Mouse (Mus musculus) stomach, embryonic 16.5 days (tissue): ENCODE measurements around the gene Slc35b1. TPM values are rescaled to one million over a fixed set of nuclear protein-coding genes. Genes with fewer than 3 reads are reported as not detected.

Experiments used
- ATAC-seq: fragments of 200-750 bp; cut with Nextera tagmentation; 2 replicates; pipeline ENCODE4 v1.8.0; 2017; ENCODE audit warnings: moderate number of reproducible peaks, moderate TSS enrichment; ENCODE audit not compliant: insufficient read depth, low FRiP score
- H3K27ac ChIP-seq: fragments of 300-500 bp; sonication (generic); 2 replicates; pipeline ENCODE4 v1.5.1; 2014; ENCODE audit warnings: low read length
- H3K27me3 ChIP-seq: fragments of 300-500 bp; sonication (generic); 2 replicates; pipeline ENCODE4 v1.6.1; 2014; ENCODE audit warnings: low read length, control low read depth, mixed read lengths; ENCODE audit not compliant: control insufficient read depth, insufficient read depth
- H3K36me3 ChIP-seq: fragments of 300-500 bp; sonication (generic); 2 replicates; pipeline ENCODE4 v1.6.1; 2014; ENCODE audit warnings: low read length; ENCODE audit not compliant: control insufficient read depth, insufficient read depth
- H3K4me1 ChIP-seq: fragments of 300-500 bp; sonication (generic); 2 replicates; pipeline ENCODE4 v1.6.1; 2014; ENCODE audit warnings: low read length, control low read depth, mixed read lengths; ENCODE audit not compliant: control insufficient read depth, insufficient read depth
- H3K4me2 ChIP-seq: fragments of 300-500 bp; sonication (generic); 2 replicates; pipeline ENCODE4 v1.6.1; 2014; ENCODE audit warnings: low read depth, low read length, mixed read lengths
- H3K4me3 ChIP-seq: fragments of 300-500 bp; sonication (generic); replicated peaks from 2 replicates; pipeline ENCODE4 v1.5.1; 2014; ENCODE audit warnings: mild to moderate bottlenecking, low read length
- H3K9ac ChIP-seq: fragments of 300-500 bp; sonication (generic); 2 replicates; pipeline ENCODE4 v1.6.1; 2014; ENCODE audit warnings: low read length
- H3K9me3 ChIP-seq: fragments of 300-500 bp; sonication (generic); replicated peaks from 2 replicates; pipeline ENCODE4 v1.6.1; 2016; ENCODE audit warnings: low read length, control low read depth; ENCODE audit not compliant: control insufficient read depth
- WGBS: fragments of 180-500 bp; shearing (Covaris S2); extraction: QIAGEN DNeasy Blood & Tissue Kit; methylation state at CpG from one replicate; pipeline ENCODE4 v1.1.7; 2014; 5-methylcytosine and 5-hydroxymethylcytosine counted together
- polyA plus RNA-seq: library from polyadenylated mRNA; unstranded; fragments of >200 nt; fragmentation: Nextera tagmentation; extraction: Ambion mirVana; gene quantifications from 2 replicates; pipeline ENCODE4 v1.2.1, GENCODE M21; 2015

Slc35b1 gene
- polyA plus RNA-seq, result 91.7 and 98.9 TPM in 2 replicates

DNA sequence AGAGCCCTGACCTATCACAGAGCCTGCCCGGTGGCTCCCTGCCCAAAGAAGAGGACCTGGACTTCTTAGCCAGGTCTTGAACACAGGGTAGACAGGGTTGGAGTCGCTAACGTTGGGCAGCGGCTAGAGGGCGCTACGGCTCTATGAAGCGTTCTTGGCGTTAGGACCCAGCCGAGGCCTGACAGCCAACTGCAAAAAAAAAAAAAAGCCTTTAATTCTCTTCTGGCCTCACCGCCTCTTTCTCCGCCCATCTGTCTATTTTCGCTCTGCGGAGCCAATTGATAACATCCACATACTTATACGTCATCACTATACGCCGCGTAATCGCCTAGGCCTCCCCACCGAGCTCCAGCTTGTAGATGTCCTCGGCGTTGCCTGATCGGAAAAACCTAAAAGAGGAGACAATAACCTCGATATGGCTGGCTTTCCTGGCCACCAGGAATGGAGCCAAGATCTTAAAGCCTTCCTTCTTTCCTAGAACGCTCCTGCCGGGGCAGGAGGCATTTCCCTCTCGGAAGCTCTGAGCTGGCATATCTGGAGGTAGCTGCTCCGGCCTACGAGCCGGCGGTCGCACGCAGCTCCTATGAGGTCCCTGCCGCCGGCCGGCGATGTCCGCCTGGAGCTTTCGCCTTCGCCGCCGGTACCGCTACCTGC is at the start of gene Slc35b1:
Gene Slc35b1 (plus strand): TSS at position 374 of the 654 bp plus-strand sequence.
- Histone ChIP-seq H3K4me1 (peaks cover 4% of the 10 kb centered on the region), H3K4me3 (peak within 1 kb of the TSS; percentile 98), H3K9me3 (no peaks in the 10 kb centered on the region), H3K4me2 (peak within 1 kb of the TSS; percentile 63), H3K36me3 (no peaks in the 10 kb centered on the region; the same call in 1 of the 2 replicates), H3K9ac (peak within 1 kb of the TSS; percentile 91), H3K27ac (peak within 1 kb of the TSS; percentile 88), H3K27me3 (no peaks in the 10 kb centered on the region)
- ATAC-seq, result peak; percentile 95
- WGBS, result under 1% methylated on average over 42 of the region's 42 CpGs

DNA sequence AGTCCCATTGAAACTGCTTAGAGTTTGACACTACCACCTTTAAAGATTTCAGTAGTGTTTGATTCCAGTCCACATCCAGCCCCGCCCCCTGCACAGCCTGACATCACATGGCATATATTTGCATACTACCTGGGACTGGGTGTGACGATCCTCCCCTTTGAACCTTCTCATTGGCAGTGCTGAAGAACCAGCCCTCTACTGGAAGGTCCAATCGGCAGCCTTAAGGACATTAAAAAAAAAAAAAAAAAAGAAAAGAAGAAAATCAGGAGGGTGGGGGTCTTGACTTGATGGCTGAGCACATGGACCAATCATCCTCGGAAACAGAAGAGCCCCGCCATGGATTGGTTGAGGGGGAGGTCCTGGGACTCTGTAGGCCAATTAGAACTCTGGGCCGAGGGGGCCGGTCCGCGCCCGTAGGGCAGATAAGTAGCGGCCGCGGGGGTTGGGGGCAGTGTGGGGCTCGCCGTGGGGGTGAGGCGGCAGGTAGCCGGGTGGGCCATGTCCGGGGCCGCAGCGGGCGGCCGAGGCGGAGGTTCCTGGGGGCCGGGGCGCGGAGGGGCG is 47.8 kb upstream of the Slc35b1 start, which contains the start of gene Fam117a:
Gene Fam117a (plus strand): TSS at position 451 of the 561 bp plus-strand sequence.
- H3K36me3 ChIP-seq, result no peaks in the 10 kb centered on the region
- no peaks in the 10 kb centered on the region for H3K27me3 ChIP-seq
- ATAC-seq, result peak; percentile 97
- no peaks in the 10 kb centered on the region for H3K9me3 ChIP-seq
- peak within 1 kb of the TSS; percentile 96 for H3K4me3 ChIP-seq
- H3K27ac ChIP-seq, result peak within 1 kb of the TSS; percentile 80
- under 1% methylated on average over 27 of the region's 27 CpGs for WGBS
- peak within 1 kb of the TSS; percentile 68 for H3K4me2 ChIP-seq
- H3K4me1 ChIP-seq, result peaks cover 26% of the 10 kb centered on the region
- peak within 1 kb of the TSS; percentile 89 for H3K9ac ChIP-seq

DNA sequence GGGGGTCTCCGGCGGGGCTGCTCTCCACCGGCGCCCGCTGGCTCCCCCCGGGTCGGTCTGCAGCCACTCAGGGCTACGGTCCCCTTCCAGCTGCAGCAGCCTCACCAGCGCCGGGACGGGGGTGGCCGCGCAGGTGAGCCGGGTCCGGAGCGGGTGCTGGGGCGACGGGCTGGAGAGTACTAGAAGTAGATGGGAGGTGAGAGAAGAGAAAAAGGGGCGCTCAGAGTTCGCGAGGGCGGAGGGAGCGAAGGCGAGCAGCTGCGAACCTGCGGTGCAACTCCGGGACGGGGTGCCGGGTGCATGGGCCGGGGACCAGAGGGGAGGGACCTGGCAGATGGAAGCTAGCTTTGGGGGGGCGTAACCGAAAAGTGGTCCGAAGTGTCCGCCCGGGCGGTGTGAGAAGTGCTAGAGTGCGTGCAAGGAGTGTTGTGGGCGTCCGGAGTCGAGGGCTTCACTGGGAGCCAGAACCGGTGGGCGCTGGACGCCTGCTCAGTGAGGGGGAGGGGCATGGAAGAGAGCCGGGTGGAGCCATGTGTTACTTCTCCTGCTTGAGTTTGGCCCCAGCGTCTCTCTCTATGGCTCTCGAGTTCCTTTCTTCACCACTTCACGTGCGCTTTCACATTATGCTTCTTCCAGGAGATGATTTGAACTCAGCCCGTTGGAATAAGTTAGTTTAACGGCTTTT is 47.2 kb upstream of the Slc35b1 start:
- no peaks in the 10 kb centered on the region for H3K36me3 ChIP-seq
- H3K4me3 ChIP-seq, result peak overlapping the region; percentile 96
- peak; percentile 64 for ATAC-seq
- under 1% methylated on average over 50 of the region's 50 CpGs for whole genome bisulfite sequencing
- peaks cover 26% of the 10 kb centered on the region for H3K4me1 ChIP-seq
- H3K27ac ChIP-seq, result peak overlapping the region; percentile 80
- no peaks in the 10 kb centered on the region for H3K27me3 ChIP-seq
- peak overlapping the region; percentile 89 for H3K9ac ChIP-seq
- H3K4me2 ChIP-seq, result peak overlapping the region; percentile 68
- no peaks in the 10 kb centered on the region for H3K9me3 ChIP-seq

DNA sequence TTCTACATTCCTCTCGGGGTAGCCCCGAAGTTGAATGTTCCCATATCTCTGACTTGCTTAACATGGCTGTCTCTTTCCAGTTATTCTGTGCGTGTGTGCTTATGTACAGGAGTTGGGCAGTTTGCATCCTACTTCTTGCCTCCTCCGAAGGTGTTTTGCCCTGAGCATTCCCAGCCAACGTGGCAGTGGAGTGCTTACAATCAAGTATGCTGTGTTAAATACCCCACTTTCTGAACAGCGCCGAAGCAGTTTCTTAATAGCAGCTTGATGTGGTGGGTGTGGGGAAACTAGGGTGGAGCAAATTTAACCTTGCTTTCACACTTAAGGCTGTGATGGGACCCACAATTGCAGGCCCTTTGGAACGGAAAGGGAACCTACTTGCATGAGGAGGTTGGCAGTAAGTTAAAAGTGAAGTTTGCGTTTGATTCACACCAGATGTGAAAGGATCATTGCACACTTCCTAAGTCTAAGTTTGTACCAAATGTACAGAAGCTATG is 46.6 kb upstream of the Slc35b1 start:
- H3K4me1 ChIP-seq, result peaks cover 28% of the 10 kb centered on the region
- no peak for ATAC-seq
- H3K27me3 ChIP-seq, result no peaks in the 10 kb centered on the region
- no peaks in the 10 kb centered on the region for H3K9me3 ChIP-seq
- peak overlapping the region; percentile 68 for H3K4me2 ChIP-seq
- H3K9ac ChIP-seq, result peak overlapping the region; percentile 89
- no peaks in the 10 kb centered on the region for H3K36me3 ChIP-seq
- H3K27ac ChIP-seq, result 0 out of 2 replicates have a peak overlapping the region, but pooled peaks have one; percentile 80
- peak overlapping the region; percentile 96 for H3K4me3 ChIP-seq
- WGBS, result 15% methylated on average over 9 of the region's 9 CpGs

DNA sequence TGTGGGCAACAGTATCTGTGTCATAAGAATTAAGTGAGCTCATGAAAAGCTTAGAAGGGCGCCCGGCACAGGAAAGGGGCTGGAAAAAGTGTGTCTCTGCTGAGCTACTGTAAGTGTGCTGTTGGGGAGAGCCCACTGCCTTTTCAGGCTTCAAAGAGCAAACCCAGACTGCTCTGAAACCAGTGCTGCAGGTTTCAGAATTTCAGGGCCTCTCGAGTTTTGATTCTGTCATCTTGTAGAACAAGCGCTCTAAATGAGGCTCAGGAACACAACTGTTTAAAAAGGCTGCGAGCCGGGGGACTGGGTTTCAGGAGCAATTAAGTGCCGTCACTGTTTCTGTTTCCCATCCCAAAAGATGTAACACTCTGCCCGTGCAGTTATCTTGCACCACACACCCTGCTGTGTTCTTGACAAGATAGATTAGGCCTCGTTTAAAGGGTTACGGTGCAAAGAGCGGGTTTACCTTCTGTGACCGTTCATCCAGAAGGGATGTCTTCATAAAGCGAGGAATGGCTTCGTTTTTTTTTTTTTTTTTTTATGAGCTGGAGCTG is 44.9 kb upstream of the Slc35b1 start:
- peak overlapping the region; percentile 38; the same call in 1 of the 2 replicates for H3K9ac ChIP-seq
- H3K4me2 ChIP-seq, result peak overlapping the region; percentile 68
- no peaks in the 10 kb centered on the region for H3K27me3 ChIP-seq
- no peaks in the 10 kb centered on the region for H3K36me3 ChIP-seq
- H3K27ac ChIP-seq, result peak overlapping the region; percentile 78
- H3K4me1 ChIP-seq, result peaks cover 36% of the 10 kb centered on the region
- no peaks in the 10 kb centered on the region for H3K9me3 ChIP-seq
- WGBS, result 19% methylated on average over 14 of the region's 14 CpGs
- peak overlapping the region; percentile 17 for H3K4me3 ChIP-seq
- no peak for ATAC-seq

DNA sequence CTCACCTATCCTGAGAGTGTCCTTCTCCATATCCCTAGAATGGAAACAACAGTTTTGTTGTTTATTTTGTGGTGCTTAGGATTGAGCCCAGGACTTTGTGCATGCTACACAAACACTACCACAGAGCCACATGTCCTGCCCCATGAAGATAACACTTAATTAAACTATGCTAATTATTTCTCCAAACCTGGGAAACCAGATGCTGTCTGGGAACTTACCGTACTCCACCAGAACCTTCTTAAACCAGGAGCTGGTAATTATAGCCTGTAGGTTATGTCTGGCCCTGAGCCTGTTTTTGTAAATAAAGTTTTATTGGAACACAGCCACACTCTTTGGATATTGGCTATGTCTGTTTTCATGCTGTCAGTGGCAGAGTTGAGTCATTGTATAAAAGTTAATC is 44.2 kb upstream of the Slc35b1 start:
- H3K27ac ChIP-seq, result no peak overlapping the region
- H3K4me1 ChIP-seq, result peaks cover 43% of the 10 kb centered on the region
- H3K4me2 ChIP-seq, result no peak overlapping the region
- no peaks in the 10 kb centered on the region for H3K36me3 ChIP-seq
- H3K27me3 ChIP-seq, result no peaks in the 10 kb centered on the region
- H3K4me3 ChIP-seq, result no peak overlapping the region; the same call in 1 of the 2 replicates
- ATAC-seq, result no peak
- H3K9me3 ChIP-seq, result no peaks in the 10 kb centered on the region
- WGBS, result 69% methylated on average over 1 of the region's 1 CpGs
- H3K9ac ChIP-seq, result no peak overlapping the region

DNA sequence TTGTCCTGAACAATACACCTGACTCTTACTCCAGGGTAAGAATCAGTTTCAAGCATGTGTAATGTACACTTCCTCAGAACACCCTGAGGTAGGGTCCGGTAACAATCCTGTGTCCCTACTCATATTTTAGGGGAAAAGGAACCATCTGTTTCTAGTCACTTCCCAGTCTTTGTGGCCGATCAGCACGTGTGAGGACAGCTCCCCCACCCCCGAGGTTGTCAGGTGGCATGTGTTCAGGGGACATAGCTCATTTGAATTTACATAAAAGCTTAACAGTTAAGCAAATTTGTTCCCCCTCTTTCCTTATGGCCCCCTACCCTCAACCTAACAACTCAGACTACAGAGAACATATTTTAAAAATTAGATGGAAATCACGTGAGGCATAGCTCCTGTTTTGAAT is 43.8 kb upstream of the Slc35b1 start:
- H3K9me3 ChIP-seq, result no peaks in the 10 kb centered on the region
- ATAC-seq, result no peak
- no peak overlapping the region for H3K4me2 ChIP-seq
- no peaks in the 10 kb centered on the region for H3K36me3 ChIP-seq
- H3K4me3 ChIP-seq, result no peak overlapping the region
- no peak overlapping the region for H3K9ac ChIP-seq
- WGBS, result 51% methylated on average over 5 of the region's 5 CpGs
- H3K27ac ChIP-seq, result no peak overlapping the region
- peaks cover 44% of the 10 kb centered on the region for H3K4me1 ChIP-seq
- H3K27me3 ChIP-seq, result no peaks in the 10 kb centered on the region

DNA sequence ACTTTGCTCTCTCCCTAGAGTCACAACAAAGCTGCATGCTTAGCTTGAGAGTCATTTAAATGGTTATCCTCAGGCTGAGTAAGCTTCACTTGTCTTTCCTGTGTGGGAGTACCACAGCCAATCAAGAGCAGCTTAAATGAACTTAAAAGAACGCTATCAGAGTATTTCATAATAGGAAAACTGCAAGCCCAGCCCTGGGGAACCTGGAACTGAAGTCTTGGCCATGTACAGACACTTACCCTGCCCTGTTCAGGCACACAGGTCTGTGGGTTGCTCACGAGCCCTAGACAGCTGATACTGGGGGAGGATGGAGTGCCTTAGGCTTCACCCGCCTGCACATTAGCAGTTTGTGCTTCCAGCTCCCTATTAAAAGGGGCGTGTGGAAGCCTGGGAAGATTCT is 41.3 kb upstream of the Slc35b1 start:
- H3K27me3 ChIP-seq, result no peaks in the 10 kb centered on the region
- 63% methylated on average over 4 of the region's 4 CpGs for WGBS
- H3K27ac ChIP-seq, result no peak overlapping the region
- no peaks in the 10 kb centered on the region for H3K9me3 ChIP-seq
- H3K9ac ChIP-seq, result no peak overlapping the region
- H3K4me1 ChIP-seq, result peaks cover 34% of the 10 kb centered on the region
- no peak overlapping the region for H3K4me2 ChIP-seq
- ATAC-seq, result peak; percentile 37; the same call in 1 of the 2 replicates
- H3K36me3 ChIP-seq, result no peaks in the 10 kb centered on the region
- H3K4me3 ChIP-seq, result no peak overlapping the region
